ENCODE assay signal across 18 mouse cellular contexts in genomic region chr16:92305519-92305918, GRCm38 (mm10). TPM values are rescaled to one million over a fixed set of nuclear protein-coding genes. Genes with fewer than 3 reads are reported as not detected.
DNase-seq lines count a peak whose midpoint lies in the region; TF ChIP-seq lines count a peak whose summit lies in the region.
"Had no signal": no experiment of that assay in that cellular context is flagged by ENCODE, and none has a peak within 500 bp of the region (broad histone marks: within the 10 kb centered on the region; RNA-seq: fewer than 3 reads in every experiment).

No protein-coding gene starts in this region.

- no peak for DNase-seq in layer of hippocampus, adult 2 months (ENCODE audit: low spot score in 2 of 2)
- no peak for DNase-seq in layer of hippocampus, adult 9-11 months
- DNase-seq in 3T3-L1 (ENCODE audit: low read depth, low spot score) (peak; percentile 60), 416B (ENCODE audit: low read depth) (peak; percentile 41), R1 (ENCODE audit: low read depth, low spot score) (peak; percentile 69)
- DNase-seq in right cerebral cortex, adult 18-20 months, result no peak
- no peak for DNase-seq in adrenal gland, postnatal 10 days
- DNase-seq in urinary bladder, adult 18-20 months (ENCODE audit: low spot score in 2 of 2), result no peak
- DNase-seq: adrenal gland, postnatal 25 days; cerebellum, postnatal 36 days; heart, postnatal 10 days; liver, embryonic 13.5 days; right cerebral cortex, postnatal 25 days had no signal

- peak; percentile 57 for TF ChIP-seq CTCF in layer of hippocampus, adult 2 months (conservative IDR thresholded peaks at IDR 0.05)

- no peak overlapping the region for H3K27ac ChIP-seq in layer of hippocampus, adult 2 months
- H3K27ac ChIP-seq: embryonic facial prominence, embryonic 15.5 days; forebrain, embryonic 15.5 days; liver, embryonic 13.5 days had no signal

- H3K4me3 ChIP-seq in layer of hippocampus, adult 2 months, result no peak overlapping the region
- H3K4me3 ChIP-seq: embryonic facial prominence, embryonic 15.5 days; forebrain, embryonic 15.5 days; liver, embryonic 13.5 days had no signal

RNA-seq across cellular contexts. Expression of gene Smim11, which starts 4.4 kb away (rescaled TPM):
- 10 to 100 TPM; 19.2 to 20.4 TPM for total RNA-seq in layer of hippocampus, adult 2 months (2021)
- total RNA-seq in adrenal gland, postnatal 10 days (2021), result 10 to 100 TPM; 50.7 to 53.0 TPM

RNA-seq across cellular contexts. Expression of gene Kcne2, which starts 13.3 kb away (rescaled TPM):
- total RNA-seq in layer of hippocampus, adult 2 months (2021), result under 1 TPM in 1 of 2 experiments, not detected in 1; 0.82 TPM
- not detected for total RNA-seq in adrenal gland, postnatal 10 days (2021)
- total RNA-seq: adrenal gland, postnatal 25 days; heart, postnatal 10 days; monocyte, adult 5-6 weeks; neutrophil, adult 5-6 weeks had no signal

RNA-seq across cellular contexts. Expression of gene Fam243, which starts 15.7 kb away (rescaled TPM):
- not detected for total RNA-seq in layer of hippocampus, adult 2 months (2021)
- total RNA-seq in adrenal gland, postnatal 10 days (2021), result not detected
- total RNA-seq: adrenal gland, postnatal 25 days; left cerebral cortex, postnatal 14 days; monocyte, adult 5-6 weeks; neutrophil, adult 5-6 weeks had no signal

RNA-seq across cellular contexts. Expression of gene Kcne1, which starts 53.7 kb away (rescaled TPM):
- not detected for total RNA-seq in layer of hippocampus, adult 2 months (2021)
- not detected for total RNA-seq in adrenal gland, postnatal 10 days (2021)
- total RNA-seq: adrenal gland, postnatal 25 days; left cerebral cortex, postnatal 14 days; monocyte, adult 5-6 weeks; neutrophil, adult 5-6 weeks had no signal

Comparison
In these comparisons a context has a peak if more than half of its experiments do, and no peak if none do; other contexts are left out.
1. DNase-seq: peak in 3T3-L1 (single experiment), 416B (single experiment) and R1 (single experiment); none in layer of hippocampus, adult 2 months (0 of 2), layer of hippocampus, adult 9-11 months (single experiment), right cerebral cortex, adult 18-20 months (single experiment), adrenal gland, postnatal 10 days (single experiment) and urinary bladder, adult 18-20 months (0 of 2).